Mouse (Mus musculus): ENCODE measurements at regions not wholly inside any gene's neighbourhood (a gene's known extent, or its start where the extent isn't known, plus 50 kb on each side); places are given as distances from the start of the nearest gene placed in this dataset.

DNA sequence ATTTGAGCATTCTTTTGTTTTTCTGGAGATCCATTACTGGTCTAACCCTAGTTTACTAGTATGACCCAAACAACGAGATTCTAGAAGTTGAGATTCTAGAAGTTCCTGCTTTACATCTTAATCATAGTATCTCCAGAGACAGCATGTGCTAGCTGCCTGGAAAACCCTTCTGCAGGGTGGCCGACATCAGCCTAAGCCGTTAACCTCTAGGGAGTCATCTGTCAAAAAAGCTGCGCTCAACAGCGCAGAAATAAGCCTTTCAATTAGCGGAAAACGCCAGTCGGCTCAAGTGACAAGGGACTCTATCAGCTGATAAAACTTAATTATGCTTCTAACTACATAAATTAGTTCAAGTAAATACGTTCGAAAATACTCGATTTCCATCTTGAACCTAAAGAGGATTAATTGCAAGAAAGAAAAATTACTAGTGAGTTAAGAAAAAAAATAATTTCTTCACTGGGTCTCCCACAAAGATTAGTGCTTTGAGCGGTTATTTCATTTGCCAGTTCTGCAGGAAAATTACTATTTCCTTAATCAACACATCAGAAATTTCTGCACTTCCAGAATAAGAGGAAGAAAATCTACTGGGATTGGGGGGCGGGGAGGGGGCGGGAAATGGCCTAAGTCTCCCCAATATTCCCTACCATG is 53.0 kb upstream of the Chd2 start:
- TF ChIP-seq ZC3H11A (IDR thresholded peaks at IDR 0.05; ENCODE audit: borderline replicate concordance, low read depth, low read length) (no peak), CHD2 (IDR thresholded peaks at IDR 0.05; ENCODE audit: low read depth, low read length) (no peak), MAFK (IDR thresholded peaks at IDR 0.05; ENCODE audit: insufficient read depth, low read depth, low read length) (no peak), HCFC1 (IDR thresholded peaks at IDR 0.05; ENCODE audit: borderline replicate concordance, insufficient read depth, low read length) (no peak), ZNF384 (IDR thresholded peaks at IDR 0.05; ENCODE audit: low read depth, low read length) (no peak)
- DNase-seq (ENCODE audit: low read depth, low spot score), result no peak
- H3K9ac ChIP-seq (ENCODE audit: insufficient read depth, low read depth, low read length, poor library complexity, severe bottlenecking), result no peak overlapping the region
- no peak overlapping the region for H3K27ac ChIP-seq (ENCODE audit: insufficient read depth, low read depth, low read length, poor library complexity, severe bottlenecking)
- in situ Hi-C loops (cut with MboI; ENCODE audit: low sequenced_read_pairs in 2 of 2, unreplicated experiment in 2 of 2), result no loop called here
- no peaks in the 10 kb centered on the region for H3K9me3 ChIP-seq (ENCODE audit: control insufficient read depth, insufficient read depth, low read depth, low read length)
- H3K4me3 ChIP-seq (ENCODE audit: insufficient read depth in 1 of 2, low read depth in 1 of 2, low read length in 2 of 2, poor library complexity in 1 of 2, severe bottlenecking in 1 of 2), result peak overlapping the region in 1 of 2 experiments; percentile 27; a peak in 2 of 4 replicates
- H3K36me3 ChIP-seq (ENCODE audit: control insufficient read depth, insufficient read depth, low read length, poor library complexity, severe bottlenecking), result no peaks in the 10 kb centered on the region
- H3K4me1 ChIP-seq (ENCODE audit: control insufficient read depth in 2 of 2, insufficient read depth in 2 of 2, low read length in 2 of 2, poor library complexity in 1 of 2), result peaks cover 1 to 3% of the 10 kb centered on the region in 2 experiments; a peak in 3 of 4 replicates

DNA sequence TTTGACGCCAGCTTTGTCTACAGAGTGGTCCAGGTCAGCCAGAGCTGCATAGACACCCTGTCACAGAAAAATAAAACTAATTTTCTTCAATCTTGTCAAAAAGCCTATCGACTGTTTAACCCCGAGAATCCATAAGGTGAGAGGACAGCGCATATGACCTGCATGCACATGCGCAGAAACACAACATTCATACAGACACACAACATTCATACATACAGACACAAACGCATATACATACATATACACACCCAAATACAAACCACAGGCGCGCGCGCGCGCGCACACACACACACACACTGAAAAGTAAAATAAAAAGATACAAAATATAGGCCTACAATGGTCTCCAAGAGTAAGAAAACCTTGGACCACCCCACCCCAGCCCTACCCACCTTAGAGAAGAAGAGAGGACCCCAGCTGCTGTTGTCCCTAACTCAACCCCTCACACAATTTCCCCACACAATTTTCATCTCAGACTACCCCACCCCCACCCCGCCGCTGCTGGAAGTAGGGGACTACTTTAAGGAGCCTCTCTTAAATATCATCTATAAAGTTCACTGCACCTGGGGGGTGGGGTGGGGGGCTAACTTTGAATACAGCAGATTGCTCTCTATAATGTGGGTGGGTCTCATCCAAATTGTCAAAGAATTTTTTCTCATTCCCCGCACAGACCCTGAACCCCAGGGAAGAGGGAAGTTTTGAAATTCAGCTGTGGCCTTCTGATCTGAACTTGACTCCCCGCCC is 52.2 kb upstream of the Chd2 start:
- in situ Hi-C loops (cut with MboI; ENCODE audit: low sequenced_read_pairs in 2 of 2, unreplicated experiment in 2 of 2), result no loop called here
- TF ChIP-seq ZNF384 (IDR thresholded peaks at IDR 0.05; ENCODE audit: low read depth, low read length) (no peak), CHD2 (IDR thresholded peaks at IDR 0.05; ENCODE audit: low read depth, low read length) (no peak), HCFC1 (IDR thresholded peaks at IDR 0.05; ENCODE audit: borderline replicate concordance, insufficient read depth, low read length) (no peak), MAFK (IDR thresholded peaks at IDR 0.05; ENCODE audit: insufficient read depth, low read depth, low read length) (no peak), ZC3H11A (IDR thresholded peaks at IDR 0.05; ENCODE audit: borderline replicate concordance, low read depth, low read length) (no peak)
- H3K4me3 ChIP-seq (ENCODE audit: insufficient read depth in 1 of 2, low read depth in 1 of 2, low read length in 2 of 2, poor library complexity in 1 of 2, severe bottlenecking in 1 of 2), result no peak overlapping the region

DNA sequence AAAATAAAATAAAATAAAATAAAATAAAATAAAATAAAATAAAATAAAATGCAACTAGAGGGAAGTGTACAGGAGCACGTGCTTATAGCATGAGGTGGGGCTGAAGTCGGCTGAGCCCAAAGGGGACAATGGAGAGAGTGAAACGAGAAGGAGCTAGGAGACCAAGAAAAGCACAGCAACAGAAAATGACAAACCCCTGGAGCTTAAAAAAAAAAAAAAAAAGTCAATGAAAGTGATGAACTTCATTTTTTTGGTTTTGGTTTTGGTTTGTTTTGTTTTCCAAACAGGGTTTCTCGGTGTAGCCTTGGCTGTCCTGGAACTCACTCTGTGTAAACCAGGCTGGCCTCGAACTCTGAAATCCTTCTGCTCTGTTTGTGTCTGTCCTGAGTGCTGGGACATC is 51.2 kb upstream of the Chd2 start:
- TF ChIP-seq ZNF384 (IDR thresholded peaks at IDR 0.05; ENCODE audit: low read depth, low read length), result 0 out of 2 replicates have a peak, but pooled peaks have one; percentile 7
- no peak for TF ChIP-seq HCFC1 (IDR thresholded peaks at IDR 0.05; ENCODE audit: borderline replicate concordance, insufficient read depth, low read length)
- no peak overlapping the region for H3K9ac ChIP-seq (ENCODE audit: insufficient read depth, low read depth, low read length, poor library complexity, severe bottlenecking)
- no peak overlapping the region for H3K4me3 ChIP-seq (ENCODE audit: insufficient read depth in 1 of 2, low read depth in 1 of 2, low read length in 2 of 2, poor library complexity in 1 of 2, severe bottlenecking in 1 of 2)
- H3K4me1 ChIP-seq (ENCODE audit: control insufficient read depth in 2 of 2, insufficient read depth in 2 of 2, low read length in 2 of 2, poor library complexity in 1 of 2), result peaks cover 9 to 10% of the 10 kb centered on the region in 2 experiments
- DNase-seq (ENCODE audit: low read depth, low spot score), result no peak
- no peak overlapping the region for H3K27ac ChIP-seq (ENCODE audit: insufficient read depth, low read depth, low read length, poor library complexity, severe bottlenecking)
- no peaks in the 10 kb centered on the region for H3K36me3 ChIP-seq (ENCODE audit: control insufficient read depth, insufficient read depth, low read length, poor library complexity, severe bottlenecking)
- in situ Hi-C loops (cut with MboI; ENCODE audit: low sequenced_read_pairs in 2 of 2, unreplicated experiment in 2 of 2), result no loop called here
- no peaks in the 10 kb centered on the region for H3K9me3 ChIP-seq (ENCODE audit: control insufficient read depth, insufficient read depth, low read depth, low read length)

More for the DNA sequence above, 52.2 kb upstream of the Chd2 start:
- H3K9me3 ChIP-seq (ENCODE audit: control insufficient read depth, insufficient read depth, low read depth, low read length), result no peaks in the 10 kb centered on the region
- no peak overlapping the region for H3K9ac ChIP-seq (ENCODE audit: insufficient read depth, low read depth, low read length, poor library complexity, severe bottlenecking)
- H3K4me1 ChIP-seq (ENCODE audit: control insufficient read depth in 2 of 2, insufficient read depth in 2 of 2, low read length in 2 of 2, poor library complexity in 1 of 2), result peaks cover 6% of the 10 kb centered on the region in 2 experiments; a peak in 3 of 4 replicates
- H3K36me3 ChIP-seq (ENCODE audit: control insufficient read depth, insufficient read depth, low read length, poor library complexity, severe bottlenecking), result no peaks in the 10 kb centered on the region
- no peak for DNase-seq (ENCODE audit: low read depth, low spot score)
- no peak overlapping the region for H3K27ac ChIP-seq (ENCODE audit: insufficient read depth, low read depth, low read length, poor library complexity, severe bottlenecking)
